Mouse (Mus musculus) retina, adult 2 months (tissue): Measurements from ENCODE around the gene Ccdc28b.

Experiments
- DNase-seq: peaks from one replicate; pipeline ENCODE4 v3.0.0-alpha.2; 2012; ENCODE audit warnings: low read depth, low spot score

Gene Ccdc28b

GRCm38 (mm10) chr4:129584884-129585608 lies 38.7 kb downstream of the Ccdc28b start:
- DNase-seq, result no peak

GRCm38 (mm10) chr4:129584370-129584769 lies 39.4 kb downstream of the Ccdc28b start:
- DNase-seq, result no peak

GRCm38 (mm10) chr4:129582251-129582650 lies 41.5 kb downstream of the Ccdc28b start:
- DNase-seq, result no peak

- DNase-seq, result no peak
Measured at GRCm38 (mm10) chr4:129580347-129580746, 43.4 kb downstream of the Ccdc28b start.

- DNase-seq, result no peak
Measured at GRCm38 (mm10) chr4:129578466-129578865, 45.3 kb downstream of the Ccdc28b start, which contains the start of gene Fam167b. Gene Fam167b (minus strand): TSS chr4:129578549.

GRCm38 (mm10) chr4:129577688-129578087 lies 46.1 kb downstream of the Ccdc28b start:
- DNase-seq, result no peak

GRCm38 (mm10) chr4:129576863-129577491 lies 46.8 kb downstream of the Ccdc28b start:
- DNase-seq, result no peak

GRCm38 (mm10) chr4:129575171-129575844 lies 48.4 kb downstream of the Ccdc28b start:
- no peak for DNase-seq

GRCm38 (mm10) chr4:129573430-129573829 lies 50.3 kb downstream of the Ccdc28b start, which contains the start of gene Lck:
Gene Lck (minus strand): TSS chr4:129573641.
- no peak for DNase-seq

GRCm38 (mm10) chr4:129573093-129573370 lies 50.7 kb downstream of the Ccdc28b start:
- DNase-seq, result no peak

- no peak for DNase-seq
Measured at GRCm38 (mm10) chr4:129572236-129573092, 51.3 kb downstream of the Ccdc28b start.

GRCm38 (mm10) chr4:129571551-129572084 lies 52.1 kb downstream of the Ccdc28b start:
- no peak for DNase-seq

- DNase-seq, result no peak
Measured at GRCm38 (mm10) chr4:129570028-129570427, 53.7 kb downstream of the Ccdc28b start.
